Mouse (Mus musculus) hindbrain, embryonic 14.5 days (tissue): ENCODE data around the gene Slf2. TPM values are rescaled to one million over a fixed set of nuclear protein-coding genes. Genes with fewer than 3 reads are reported as not detected.
A peak's percentile ranks its signal among the peaks of the same experiment; 100 is the strongest.

Experiments
- ATAC-seq: fragments of 200-750 bp; cut with Nextera tagmentation; 2 replicates; pipeline ENCODE4 v1.8.0; 2017; ENCODE audit warnings: moderate number of reproducible peaks, mild to moderate bottlenecking, moderate TSS enrichment, moderate library complexity; ENCODE audit not compliant: low FRiP score
- DNase-seq: peaks from one replicate; pipeline ENCODE4 v3.0.0-alpha.2; 2015; ENCODE audit warnings: low spot score
- H3K27ac ChIP-seq: fragments of 300-500 bp; sonication (generic); 2 replicates; pipeline ENCODE4 v1.5.1; 2014; ENCODE audit warnings: mild to moderate bottlenecking, moderate library complexity
- H3K27me3 ChIP-seq: fragments of 300-500 bp; sonication (generic); 2 replicates; pipeline ENCODE4 v1.6.1; 2014; ENCODE audit warnings: mild to moderate bottlenecking, low read length, mixed read lengths; ENCODE audit not compliant: control insufficient read depth, insufficient read depth
- H3K36me3 ChIP-seq: fragments of 300-500 bp; sonication (generic); replicated peaks from 2 replicates; pipeline ENCODE4 v1.6.1; 2014; ENCODE audit not compliant: control insufficient read depth, insufficient read depth
- H3K4me1 ChIP-seq: fragments of 300-500 bp; sonication (generic); replicated peaks from 2 replicates; pipeline ENCODE4 v1.6.1; 2014; ENCODE audit warnings: antibody characterized with exemption, low read length, mixed read lengths; ENCODE audit not compliant: control insufficient read depth, insufficient read depth
- H3K4me2 ChIP-seq: fragments of 300-500 bp; sonication (generic); replicated peaks from 2 replicates; pipeline ENCODE4 v1.6.1; 2014; ENCODE audit warnings: mild to moderate bottlenecking, moderate library complexity
- H3K4me3 ChIP-seq: fragments of 300-500 bp; sonication (generic); replicated peaks from 2 replicates; pipeline ENCODE4 v1.5.1; 2014; ENCODE audit warnings: mild to moderate bottlenecking, low read length
- H3K9ac ChIP-seq: fragments of 300-500 bp; sonication (generic); 2 replicates; pipeline ENCODE4 v1.6.1; 2014
- H3K9me3 ChIP-seq: fragments of 300-500 bp; sonication (generic); 2 replicates; pipeline ENCODE4 v1.6.1; 2016; ENCODE audit warnings: low read length; ENCODE audit not compliant: control insufficient read depth
- WGBS: fragments of 180-500 bp; shearing (Covaris S2); extraction: QIAGEN DNeasy Blood & Tissue Kit; methylation state at CpG from one replicate; pipeline ENCODE4 v1.1.7; 2014; 5-methylcytosine and 5-hydroxymethylcytosine counted together
- polyA plus RNA-seq: library from polyadenylated mRNA; unstranded; fragments of >200 nt; fragmentation: Nextera tagmentation; extraction: Ambion mirVana; gene quantifications from 2 replicates; pipeline ENCODE4 v1.2.1, GENCODE M21; 2014

The Slf2 gene
- polyA plus RNA-seq, 1 experiment from 2014 or later, result 34.8 TPM

DNA sequence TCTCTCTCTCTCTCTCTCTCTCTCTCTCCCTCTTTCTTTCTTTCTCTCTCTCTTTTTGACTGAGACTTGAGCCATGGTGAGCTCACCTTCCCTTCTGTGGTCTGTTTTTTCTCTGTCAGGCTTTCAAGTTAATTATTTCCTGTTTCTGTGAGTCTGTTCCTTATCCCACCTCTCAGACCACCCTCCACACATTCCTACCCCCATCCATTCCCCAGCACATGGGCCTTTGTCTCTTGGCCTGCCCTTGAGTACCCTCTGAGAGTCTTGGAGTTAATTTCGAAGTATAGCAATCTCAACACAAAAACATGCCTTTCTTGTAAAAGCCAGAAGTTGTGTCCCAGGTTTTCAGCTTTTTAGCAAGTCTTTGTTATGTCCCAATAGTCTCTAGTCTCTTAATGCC is 3.7 kb upstream of the Slf2 start:
- H3K4me2 ChIP-seq, result no peak overlapping the region
- 70% methylated on average over 1 of the region's 1 CpGs for WGBS

DNA sequence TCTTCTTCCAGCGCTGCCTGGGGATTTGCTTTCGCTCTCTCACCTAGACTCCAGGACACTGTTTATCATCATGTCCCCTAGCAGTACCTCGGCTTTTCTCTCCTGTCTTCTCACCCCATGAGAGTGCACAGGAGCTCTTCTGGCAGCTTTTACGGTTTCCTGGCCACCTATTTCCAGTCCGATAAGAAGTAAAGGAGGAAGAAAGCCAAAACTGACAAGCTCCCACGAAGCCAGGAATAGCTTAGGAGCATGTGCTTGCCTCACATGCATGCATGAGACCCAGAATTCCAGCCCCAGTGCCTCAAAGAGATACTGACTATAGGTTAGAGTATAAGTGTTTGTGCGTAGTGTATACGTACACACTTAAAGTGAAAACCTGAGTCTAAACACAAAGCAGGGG is 2.8 kb upstream of the Slf2 start:
- Histone ChIP-seq H3K4me1 (peaks cover 17% of the 10 kb centered on the region), H3K9me3 (no peaks in the 10 kb centered on the region), H3K36me3 (no peaks in the 10 kb centered on the region), H3K27ac (no peak overlapping the region), H3K4me3 (no peak overlapping the region), H3K4me2 (no peak overlapping the region), H3K27me3 (no peaks in the 10 kb centered on the region), H3K9ac (no peak overlapping the region)
- ATAC-seq, result no peak
- DNase-seq, result no peak
- 80% methylated on average over 8 of the region's 8 CpGs for WGBS

More for the DNA sequence above, 3.7 kb upstream of the Slf2 start:
- peaks cover 9% of the 10 kb centered on the region for H3K4me1 ChIP-seq
- H3K36me3 ChIP-seq, result no peaks in the 10 kb centered on the region
- ATAC-seq (no peak), DNase-seq (no peak)
- no peak overlapping the region for H3K27ac ChIP-seq
- H3K4me3 ChIP-seq, result no peak overlapping the region
- H3K9me3 ChIP-seq, result no peaks in the 10 kb centered on the region
- no peaks in the 10 kb centered on the region for H3K27me3 ChIP-seq
- no peak overlapping the region for H3K9ac ChIP-seq

DNA sequence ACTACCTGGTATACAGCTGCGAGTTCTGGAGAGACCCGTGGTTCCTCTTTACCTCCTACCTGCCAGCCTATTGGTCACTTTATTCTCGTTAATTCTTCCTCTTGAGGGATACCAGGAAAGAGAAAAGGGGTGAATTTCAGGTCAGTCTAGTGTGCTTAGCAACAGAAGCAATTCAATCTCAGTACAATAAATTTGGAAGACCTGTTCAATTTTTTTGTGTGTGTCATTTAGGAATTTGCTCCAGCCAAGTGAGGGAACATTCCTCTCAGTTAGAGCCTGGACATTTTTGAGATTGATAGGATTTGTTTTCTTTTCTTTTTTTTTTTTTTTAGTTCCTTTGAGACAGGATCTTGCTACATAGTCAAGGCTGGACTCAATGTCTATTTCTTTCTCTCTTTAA is 1.7 kb upstream of the Slf2 start:
- Histone ChIP-seq H3K4me3 (no peak overlapping the region), H3K4me2 (no peak overlapping the region), H3K9me3 (no peaks in the 10 kb centered on the region), H3K4me1 (peaks cover 22% of the 10 kb centered on the region), H3K9ac (no peak overlapping the region), H3K27me3 (no peaks in the 10 kb centered on the region), H3K36me3 (0 out of 2 replicates have a peak, but pooled peaks cover 4% of the 10 kb centered on the region), H3K27ac (no peak overlapping the region)
- DNase-seq (no peak), ATAC-seq (no peak)
- 53% methylated on average over 3 of the region's 3 CpGs for WGBS

- Histone ChIP-seq H3K9ac (no peak overlapping the region), H3K4me2 (0 out of 2 replicates have a peak overlapping the region, but pooled peaks have one; percentile 72), H3K4me1 (peaks cover 22% of the 10 kb centered on the region), H3K4me3 (no peak overlapping the region), H3K27ac (no peak overlapping the region), H3K27me3 (no peaks in the 10 kb centered on the region), H3K36me3 (0 out of 2 replicates have a peak, but pooled peaks cover 5% of the 10 kb centered on the region), H3K9me3 (no peaks in the 10 kb centered on the region)
- 68% methylated on average over 10 of the region's 10 CpGs for WGBS
- DNase-seq, result no peak
- ATAC-seq, result no peak
These were observed 1.3 kb upstream of the Slf2 start for GRCm38 (mm10) chr19:44929663-44930062.

- H3K36me3 ChIP-seq, result peaks cover 9% of the 10 kb centered on the region
- DNase-seq (peak; percentile 44), ATAC-seq (no peak)
- H3K27ac ChIP-seq, result no peak overlapping the region
- H3K27me3 ChIP-seq, result no peaks in the 10 kb centered on the region
- 49% methylated on average over 2 of the region's 2 CpGs for WGBS
- peak overlapping the region; percentile 93 for H3K4me3 ChIP-seq
- peak overlapping the region; percentile 79 for H3K9ac ChIP-seq
- H3K4me2 ChIP-seq, result peak overlapping the region; percentile 72
- peaks cover 22% of the 10 kb centered on the region for H3K4me1 ChIP-seq
- H3K9me3 ChIP-seq, result no peaks in the 10 kb centered on the region
These were observed 829 bp upstream of the Slf2 start for GRCm38 (mm10) chr19:44930122-44930521.

- H3K9ac ChIP-seq, result peak overlapping the region; percentile 83
- H3K4me3 ChIP-seq, result peak overlapping the region; percentile 93
- no peaks in the 10 kb centered on the region for H3K27me3 ChIP-seq
- peaks cover 21% of the 10 kb centered on the region for H3K36me3 ChIP-seq
- DNase-seq (peak; percentile 86), ATAC-seq (peak; percentile 87)
- WGBS, result 1% methylated on average over 18 of the region's 18 CpGs
- H3K27ac ChIP-seq, result peak overlapping the region; percentile 85
- peaks cover 22% of the 10 kb centered on the region for H3K4me1 ChIP-seq
- peak overlapping the region; percentile 65 for H3K4me2 ChIP-seq
- no peaks in the 10 kb centered on the region for H3K9me3 ChIP-seq
These were observed 456 bp downstream of the Slf2 start for GRCm38 (mm10) chr19:44931454-44931759.

- Histone ChIP-seq H3K27ac (no peak overlapping the region), H3K9ac (0 out of 2 replicates have a peak overlapping the region, but pooled peaks have one; percentile 2), H3K27me3 (no peaks in the 10 kb centered on the region), H3K9me3 (no peaks in the 10 kb centered on the region), H3K4me1 (peaks cover 22% of the 10 kb centered on the region), H3K4me3 (peak overlapping the region; percentile 93), H3K4me2 (peak overlapping the region; percentile 65), H3K36me3 (peaks cover 28% of the 10 kb centered on the region)
- ATAC-seq (no peak), DNase-seq (no peak)
- 59% methylated on average over 5 of the region's 5 CpGs for WGBS
These were observed 1.1 kb downstream of the Slf2 start for GRCm38 (mm10) chr19:44932051-44932450.

DNA sequence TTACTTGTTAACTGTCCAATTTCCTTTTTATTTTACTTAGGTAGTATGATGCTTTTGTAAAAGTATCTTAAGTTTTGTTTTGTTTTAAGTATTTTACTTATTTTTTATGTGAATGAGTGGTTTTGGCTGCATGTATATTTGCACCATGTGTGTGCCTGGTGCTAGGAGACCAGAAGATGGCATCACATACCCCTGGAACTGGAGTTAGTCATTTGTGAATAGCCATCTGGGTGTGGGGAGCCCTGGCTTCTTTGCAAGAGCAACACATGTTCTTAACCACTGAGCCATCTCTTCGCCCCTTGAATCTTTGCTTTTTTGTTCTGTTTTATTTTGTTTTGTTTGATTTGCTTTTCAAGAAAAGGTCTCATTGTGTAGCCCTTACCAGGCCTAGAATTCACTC is 2.2 kb downstream of the Slf2 start:
- DNase-seq, result no peak
- no peak for ATAC-seq
- H3K36me3 ChIP-seq, result peaks cover 36% of the 10 kb centered on the region

GRCm38 (mm10) chr19:44959633-44960032 is 28.7 kb downstream of the Slf2 start:
- H3K27me3 ChIP-seq, result no peaks in the 10 kb centered on the region
- no peaks in the 10 kb centered on the region for H3K4me1 ChIP-seq
- peaks cover 87% of the 10 kb centered on the region for H3K36me3 ChIP-seq
- H3K4me2 ChIP-seq, result no peak overlapping the region
- ATAC-seq, result no peak
- no peak overlapping the region for H3K9ac ChIP-seq
- WGBS, result 95% methylated on average over 2 of the region's 2 CpGs
- no peak overlapping the region for H3K4me3 ChIP-seq
- H3K27ac ChIP-seq, result no peak overlapping the region
- H3K9me3 ChIP-seq, result no peaks in the 10 kb centered on the region
- no peak for DNase-seq

More for the DNA sequence above, 2.2 kb downstream of the Slf2 start:
- Histone ChIP-seq H3K4me3 (no peak overlapping the region), H3K9ac (no peak overlapping the region), H3K4me2 (peak overlapping the region; percentile 35; the same call in 1 of the 2 replicates), H3K27me3 (no peaks in the 10 kb centered on the region), H3K4me1 (peaks cover 22% of the 10 kb centered on the region), H3K27ac (no peak overlapping the region), H3K9me3 (no peaks in the 10 kb centered on the region)
- 97% methylated on average over 1 of the region's 1 CpGs for WGBS

GRCm38 (mm10) chr19:44965978-44966377 is 35.0 kb downstream of the Slf2 start:
- Histone ChIP-seq H3K9me3 (no peaks in the 10 kb centered on the region), H3K4me1 (no peaks in the 10 kb centered on the region), H3K4me3 (no peak overlapping the region), H3K27me3 (no peaks in the 10 kb centered on the region), H3K27ac (no peak overlapping the region), H3K36me3 (peaks cover 93% of the 10 kb centered on the region), H3K4me2 (no peak overlapping the region), H3K9ac (no peak overlapping the region)
- ATAC-seq, result no peak
- WGBS, result 98% methylated on average over 1 of the region's 1 CpGs
- DNase-seq, result no peak
